ENCODE assay signal across 10 mouse cellular contexts in the genomic region with DNA sequence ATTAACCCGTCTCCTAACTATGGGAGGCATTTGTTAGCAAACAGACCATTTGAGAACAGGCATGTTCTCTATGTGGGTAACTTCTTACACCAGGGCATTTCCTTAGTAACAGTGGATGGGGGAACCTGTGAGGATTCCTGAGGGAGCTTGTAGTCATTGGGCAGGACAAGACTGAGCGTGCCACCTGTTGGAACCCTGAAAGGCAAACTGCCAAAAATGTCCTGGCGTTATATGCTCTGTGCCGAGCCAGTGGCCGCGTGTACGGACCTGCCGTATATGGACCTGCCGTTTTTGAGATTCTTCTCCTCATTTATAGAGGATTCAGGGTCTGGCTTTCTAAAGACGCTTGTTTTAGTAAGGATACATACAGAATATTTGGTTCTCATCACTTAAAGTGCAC.
A peak's percentile ranks its signal among the peaks of the same experiment; 100 is the strongest.
DNase-seq lines count a peak whose midpoint lies in the region; ATAC-seq and TF ChIP-seq lines count a peak whose summit lies in the region.
"Had no signal": no experiment of that assay in that cellular context is flagged by ENCODE, and none has a peak within 500 bp of the region (broad histone marks: within the 10 kb centered on the region; RNA-seq: fewer than 3 reads in every experiment).

No protein-coding gene starts in this region.

- ATAC-seq in kidney, postnatal 0 days (replicated peaks; ENCODE audit: low FRiP score, low read depth): no peak
- ATAC-seq in forebrain, embryonic 14.5 days: no peak
- no peak for ATAC-seq in midbrain, embryonic 12.5 days (ENCODE audit: low FRiP score, low read depth)

- no peak for DNase-seq in kidney, postnatal 0 days (ENCODE audit: low spot score)
- DNase-seq in kidney, adult 9 months: no peak
- peak; percentile 36 to 47 for DNase-seq in cerebellum, postnatal 36 days
- no peak for DNase-seq in forebrain, embryonic 14.5 days (ENCODE audit: low spot score)
- DNase-seq in left cerebral cortex, adult 8-10 months (ENCODE audit: low spot score in 2 of 2): no peak
- no peak for DNase-seq in left cerebral cortex, adult 2 months (ENCODE audit: extremely low spot score in 1 of 2, low spot score in 2 of 2)
- DNase-seq in gastrocnemius, postnatal 36 days: no peak
- DNase-seq: left cerebral cortex, postnatal 4 days; right cerebral cortex, postnatal 25 days had no signal

- 85% methylated on average over 10 of the region's 10 CpGs for WGBS in kidney, postnatal 0 days
- WGBS in forebrain, embryonic 14.5 days: 79% methylated on average over 10 of the region's 10 CpGs
- 92% methylated on average over 10 of the region's 10 CpGs for WGBS in midbrain, embryonic 12.5 days

- H3K27me3 ChIP-seq in kidney, postnatal 0 days (ENCODE audit: insufficient read depth, low read length): no peaks in the 10 kb centered on the region
- H3K27me3 ChIP-seq in forebrain, embryonic 14.5 days (replicated peaks; ENCODE audit: control insufficient read depth, insufficient read depth, low read length): no peaks in the 10 kb centered on the region
- peaks cover 5% of the 10 kb centered on the region for H3K27me3 ChIP-seq in midbrain, embryonic 12.5 days

- no peak overlapping the region for H3K4me2 ChIP-seq in kidney, postnatal 0 days (ENCODE audit: low read length)
- H3K4me2 ChIP-seq in forebrain, embryonic 14.5 days (ENCODE audit: low read length): peak overlapping the region; percentile 60; the same call in 1 of the 2 replicates
- H3K4me2 ChIP-seq in midbrain, embryonic 12.5 days (replicated peaks): no peak overlapping the region

- no peak for TF ChIP-seq CTCF in kidney, postnatal 0 days (IDR thresholded peaks at IDR 0.05; ENCODE audit: low read depth)
- TF ChIP-seq CTCF in left cerebral cortex, adult 2 months (IDR thresholded peaks at IDR 0.05): no peak

- intact Hi-C loops in left cerebral cortex, adult 2 months (cut with DNase I): loop anchor here (5.0 to 10.0 kb wide), 4 partner anchors 229 to 681 kb away; partner anchors contain the start of genes Pum3 and Vldlr
- intact Hi-C loops in gastrocnemius, postnatal 36 days (cut with DNase I): loop anchor here (5.0 kb wide), 1 partner anchor 1074 kb away; the partner anchor contains the start of gene Dmrt2

- H3K36me3 ChIP-seq in kidney, postnatal 0 days (ENCODE audit: insufficient read depth, low read length): no peaks in the 10 kb centered on the region
- no peaks in the 10 kb centered on the region for H3K36me3 ChIP-seq in forebrain, embryonic 14.5 days (ENCODE audit: control insufficient read depth, insufficient read depth, low read length)
- H3K36me3 ChIP-seq in midbrain, embryonic 12.5 days: no peaks in the 10 kb centered on the region

- H3K9ac ChIP-seq in kidney, postnatal 0 days (ENCODE audit: low read depth, low read length): no peak overlapping the region
- 0 out of 2 replicates have a peak overlapping the region, but pooled peaks have one; percentile 85 for H3K9ac ChIP-seq in forebrain, embryonic 14.5 days (ENCODE audit: low read length)
- H3K9ac ChIP-seq in midbrain, embryonic 12.5 days (replicated peaks): no peak overlapping the region

- H3K4me3 ChIP-seq in kidney, postnatal 0 days (replicated peaks; ENCODE audit: low read depth, low read length): no peak overlapping the region
- H3K4me3 ChIP-seq in forebrain, embryonic 14.5 days (ENCODE audit: low read depth, low read length): no peak overlapping the region
- H3K4me3 ChIP-seq in midbrain, embryonic 12.5 days: no peak overlapping the region
- no peak overlapping the region for H3K4me3 ChIP-seq in left cerebral cortex, adult 2 months

- H3K27ac ChIP-seq in kidney, postnatal 0 days: peak overlapping the region; percentile 98; the same call in 1 of the 2 replicates
- H3K27ac ChIP-seq in forebrain, embryonic 14.5 days (ENCODE audit: low read depth, low read length): peak overlapping the region; percentile 100; the same call in 1 of the 2 replicates
- peak overlapping the region; percentile 99 for H3K27ac ChIP-seq in midbrain, embryonic 12.5 days (replicated peaks)
- H3K27ac ChIP-seq in left cerebral cortex, adult 2 months: no peak overlapping the region

- peaks cover 8% of the 10 kb centered on the region for H3K4me1 ChIP-seq in kidney, postnatal 0 days (replicated peaks; ENCODE audit: insufficient read depth, low read length)
- H3K4me1 ChIP-seq in forebrain, embryonic 14.5 days (ENCODE audit: control insufficient read depth, insufficient read depth, low read length): peaks cover 19% of the 10 kb centered on the region; the same call in 1 of the 2 replicates
- H3K4me1 ChIP-seq in midbrain, embryonic 12.5 days: peaks cover 18% of the 10 kb centered on the region

- no peaks in the 10 kb centered on the region for H3K9me3 ChIP-seq in kidney, postnatal 0 days (replicated peaks; ENCODE audit: low read length)
- no peaks in the 10 kb centered on the region for H3K9me3 ChIP-seq in forebrain, embryonic 14.5 days (replicated peaks; ENCODE audit: control insufficient read depth, low read length)
- H3K9me3 ChIP-seq in midbrain, embryonic 12.5 days: no peaks in the 10 kb centered on the region

Comparison
In these comparisons a context has a peak if more than half of its experiments do, and no peak if none do; other contexts are left out.
1. DNase-seq: peak in cerebellum, postnatal 36 days (2 of 2); none in kidney, postnatal 0 days (single experiment), kidney, adult 9 months (single experiment), forebrain, embryonic 14.5 days (single experiment), left cerebral cortex, adult 8-10 months (0 of 2), left cerebral cortex, adult 2 months (0 of 2) and gastrocnemius, postnatal 36 days (0 of 2).